26 mouse cellular contexts compared by ENCODE assay signal in genomic region chr4:62379724-62380381, GRCm38 (mm10). TPM values are rescaled to one million over a fixed set of nuclear protein-coding genes. Genes with fewer than 3 reads are reported as not detected.
"Had no signal": no experiment of that assay in that cellular context is flagged by ENCODE, and none has a peak within 500 bp of the region (broad histone marks: within the 10 kb centered on the region; RNA-seq: fewer than 3 reads in every experiment).

No protein-coding gene starts in this region.

- H3K4me3 ChIP-seq: layer of hippocampus, adult 2 months; limb, embryonic 10.5 days; limb, embryonic 13.5 days; liver, embryonic 12.5 days; liver, embryonic 15.5 days; stomach, embryonic 15.5 days had no signal

- H3K9ac ChIP-seq: limb, embryonic 13.5 days; liver, embryonic 12.5 days; liver, embryonic 15.5 days; stomach, embryonic 15.5 days had no signal

- DNase-seq: kidney, adult 11 months; kidney, postnatal 25 days; layer of hippocampus, adult 9-11 months; lung, adult 2 months; lung, postnatal 14 days; lung, postnatal 4 days; midbrain, embryonic 14.5 days; right cerebral cortex, postnatal 14 days; right cerebral cortex, postnatal 4 days; spleen, adult 18-20 months; thymus, postnatal 25 days had no signal

- H3K4me1 ChIP-seq: limb, embryonic 10.5 days; limb, embryonic 13.5 days had no signal

- ATAC-seq: liver, embryonic 12.5 days had no signal

- H3K4me2 ChIP-seq: limb, embryonic 13.5 days; liver, embryonic 12.5 days; liver, embryonic 15.5 days; midbrain, embryonic 11.5 days; stomach, embryonic 15.5 days had no signal

- H3K9me3 ChIP-seq: limb, embryonic 10.5 days; limb, embryonic 13.5 days; liver, embryonic 12.5 days; liver, embryonic 15.5 days; stomach, embryonic 15.5 days had no signal

- H3K27ac ChIP-seq: kidney, postnatal 0 days; layer of hippocampus, adult 2 months; limb, embryonic 10.5 days; limb, embryonic 13.5 days; liver, embryonic 12.5 days; liver, embryonic 15.5 days; stomach, embryonic 15.5 days had no signal

- H3K27me3 ChIP-seq: limb, embryonic 13.5 days; liver, embryonic 12.5 days; liver, embryonic 15.5 days; stomach, embryonic 15.5 days had no signal

RNA-seq across cellular contexts. Expression of gene Rnf183, which starts 55.2 kb away (rescaled TPM):
- total RNA-seq: layer of hippocampus, adult 2 months; layer of hippocampus, postnatal 25 days; left cerebral cortex, adult 18-20 months; left cerebral cortex, postnatal 25 days; megakaryocyte progenitor cell, adult 5-6 weeks; megakaryocyte-erythroid progenitor cell, adult 5-6 weeks; midbrain, postnatal 0 days had no signal
- polyA plus RNA-seq: limb, embryonic 10.5 days; limb, embryonic 13.5 days; liver, embryonic 12.5 days; liver, embryonic 15.5 days; midbrain, embryonic 11.5 days; midbrain, embryonic 14.5 days; neural tube, embryonic 11.5 days; stomach, embryonic 15.5 days had no signal
